In genomic region chr10:3308180-3308820, GRCm38 (mm10) we compare ENCODE assay signal across 16 mouse cellular contexts. TPM values are rescaled to one million over a fixed set of nuclear protein-coding genes. Genes with fewer than 3 reads are reported as not detected.
A peak's percentile ranks its signal among the peaks of the same experiment; 100 is the strongest.
DNase-seq lines count a peak whose midpoint lies in the region; ATAC-seq and TF ChIP-seq lines count a peak whose summit lies in the region.
"Had no signal": no experiment of that assay in that cellular context is flagged by ENCODE, and none has a peak within 500 bp of the region (broad histone marks: within the 10 kb centered on the region; RNA-seq: fewer than 3 reads in every experiment).

No protein-coding gene starts in this region.

- no peak overlapping the region for H3K4me2 ChIP-seq in midbrain, postnatal 0 days (ENCODE audit: low read depth, low read length, poor library complexity, severe bottlenecking)
- H3K4me2 ChIP-seq in midbrain, embryonic 11.5 days = no peak overlapping the region
- H3K4me2 ChIP-seq in heart, embryonic 11.5 days = no peak overlapping the region
- H3K4me2 ChIP-seq: liver, embryonic 12.5 days had no signal

- H3K36me3 ChIP-seq in midbrain, postnatal 0 days (ENCODE audit: insufficient read depth, low read length) = no peaks in the 10 kb centered on the region
- H3K36me3 ChIP-seq in midbrain, embryonic 11.5 days (ENCODE audit: control insufficient read depth, insufficient read depth, low read length) = no peaks in the 10 kb centered on the region
- no peaks in the 10 kb centered on the region for H3K36me3 ChIP-seq in heart, embryonic 11.5 days (ENCODE audit: control insufficient read depth, insufficient read depth, low read length)
- H3K36me3 ChIP-seq: liver, embryonic 12.5 days had no signal

- no peak for TF ChIP-seq CTCF in midbrain, postnatal 0 days (IDR thresholded peaks at IDR 0.05)
- no peak for TF ChIP-seq CTCF in cerebellum, adult 2 months (IDR thresholded peaks at IDR 0.05; ENCODE audit: borderline replicate concordance, insufficient read depth, low read depth, low read length)

- H3K27ac ChIP-seq in midbrain, postnatal 0 days (ENCODE audit: low read depth, low read length) = no peak overlapping the region
- no peak overlapping the region for H3K27ac ChIP-seq in midbrain, embryonic 11.5 days (ENCODE audit: low read depth, low read length)
- H3K27ac ChIP-seq in cerebellum, adult 2 months (ENCODE audit: insufficient read depth, low read length) = peak overlapping the region; percentile 20; the same call in 1 of the 2 replicates
- H3K27ac ChIP-seq in heart, embryonic 11.5 days (ENCODE audit: low read depth, low read length) = no peak overlapping the region
- H3K27ac ChIP-seq: liver, embryonic 12.5 days had no signal

- ATAC-seq in midbrain, postnatal 0 days (ENCODE audit: low FRiP score) = no peak
- no peak for ATAC-seq in midbrain, embryonic 11.5 days (ENCODE audit: low FRiP score)
- no peak for ATAC-seq in heart, embryonic 11.5 days (replicated peaks; ENCODE audit: insufficient number of reproducible peaks, low FRiP score, low TSS enrichment)
- ATAC-seq: intestine, embryonic 16.5 days; liver, embryonic 12.5 days had no signal

- no peaks in the 10 kb centered on the region for H3K4me1 ChIP-seq in midbrain, postnatal 0 days (ENCODE audit: insufficient read depth, low read length)
- no peaks in the 10 kb centered on the region for H3K4me1 ChIP-seq in midbrain, embryonic 11.5 days (ENCODE audit: control insufficient read depth, insufficient read depth, low read length)
- H3K4me1 ChIP-seq in cerebellum, adult 2 months (ENCODE audit: control insufficient read depth, insufficient read depth, low read length) = peaks cover 9% of the 10 kb centered on the region
- H3K4me1 ChIP-seq in heart, embryonic 11.5 days (ENCODE audit: control insufficient read depth, insufficient read depth, low read length) = no peaks in the 10 kb centered on the region
- H3K4me1 ChIP-seq: liver, embryonic 12.5 days had no signal

- TF ChIP-seq POLR2A in cerebellum, adult 2 months (IDR thresholded peaks at IDR 0.05; ENCODE audit: borderline replicate concordance, insufficient read depth, low read length) = no peak

- H3K9ac ChIP-seq in midbrain, postnatal 0 days (replicated peaks; ENCODE audit: low read length, poor library complexity, severe bottlenecking) = no peak overlapping the region
- H3K9ac ChIP-seq in midbrain, embryonic 11.5 days (ENCODE audit: low read length) = no peak overlapping the region
- H3K9ac ChIP-seq in heart, embryonic 11.5 days (ENCODE audit: low read depth, low read length) = no peak overlapping the region
- H3K9ac ChIP-seq: liver, embryonic 12.5 days had no signal

- 73% methylated on average over 4 of the region's 4 CpGs for WGBS in midbrain, postnatal 0 days
- WGBS in midbrain, embryonic 11.5 days = 89% methylated on average over 4 of the region's 4 CpGs
- WGBS in cerebellum, adult 2 months = 18% methylated on average over 4 of the region's 4 CpGs
- WGBS in heart, embryonic 11.5 days (ENCODE audit: insufficient replicate concordance) = 72% methylated on average over 4 of the region's 4 CpGs

- no peaks in the 10 kb centered on the region for H3K27me3 ChIP-seq in midbrain, postnatal 0 days (ENCODE audit: insufficient read depth, low read length)
- no peaks in the 10 kb centered on the region for H3K27me3 ChIP-seq in midbrain, embryonic 11.5 days (ENCODE audit: control insufficient read depth, insufficient read depth, low read length)
- H3K27me3 ChIP-seq in cerebellum, adult 2 months (ENCODE audit: control insufficient read depth, insufficient read depth, low read length) = no peaks in the 10 kb centered on the region
- no peaks in the 10 kb centered on the region for H3K27me3 ChIP-seq in heart, embryonic 11.5 days (ENCODE audit: control insufficient read depth, insufficient read depth, low read length)
- H3K27me3 ChIP-seq: CH12.LX; liver, embryonic 12.5 days had no signal

- H3K4me3 ChIP-seq in midbrain, postnatal 0 days (ENCODE audit: low read depth, low read length) = no peak overlapping the region
- no peak overlapping the region for H3K4me3 ChIP-seq in midbrain, embryonic 11.5 days (ENCODE audit: low read depth, low read length)
- no peak overlapping the region for H3K4me3 ChIP-seq in cerebellum, adult 2 months (replicated peaks; ENCODE audit: insufficient read depth, low read depth, low read length)
- H3K4me3 ChIP-seq in heart, embryonic 11.5 days (ENCODE audit: low read depth, low read length) = no peak overlapping the region
- H3K4me3 ChIP-seq: liver, embryonic 12.5 days; myocyte had no signal

- DNase-seq in midbrain, postnatal 0 days (ENCODE audit: low spot score) = peak; percentile 19
- no peak for DNase-seq in midbrain, embryonic 11.5 days (ENCODE audit: low spot score, missing footprints)
- peak; percentile 61 to 83 for DNase-seq in cerebellum, adult 2 months
- DNase-seq in kidney, adult 8-10 months = peak; percentile 19 to 30
- DNase-seq in telencephalon, adult 2 months (ENCODE audit: low read depth, low spot score) = peak; percentile 1
- DNase-seq in frontal cortex, postnatal 25 days (ENCODE audit: low spot score in 2 of 2) = no peak

- H3K9me3 ChIP-seq in midbrain, postnatal 0 days (ENCODE audit: low read length) = no peaks in the 10 kb centered on the region
- no peaks in the 10 kb centered on the region for H3K9me3 ChIP-seq in midbrain, embryonic 11.5 days (ENCODE audit: control insufficient read depth, low read length)
- H3K9me3 ChIP-seq in heart, embryonic 11.5 days (replicated peaks; ENCODE audit: control insufficient read depth, low read length) = no peaks in the 10 kb centered on the region
- H3K9me3 ChIP-seq: liver, embryonic 12.5 days had no signal

RNA-seq across cellular contexts. Expression of gene H60c, which starts 40.7 kb away (rescaled TPM):
- total RNA-seq in midbrain, postnatal 0 days (2014; rRNA removed) = 0.66 TPM in 1 of 2 replicates, not detected in the other
- not detected in 2 replicates for polyA plus RNA-seq in midbrain, postnatal 0 days (2015; fragmentation: Nextera tagmentation; extraction: Ambion mirVana)
- polyA plus RNA-seq in midbrain, embryonic 11.5 days (2014; fragmentation: Nextera tagmentation; extraction: Ambion mirVana) = not detected in 2 replicates
- not detected in 2 replicates for polyA plus RNA-seq in cerebellum, adult 2 months (2012; rRNA removed)
- polyA plus RNA-seq in heart, embryonic 11.5 days (2014; fragmentation: Nextera tagmentation; extraction: Ambion mirVana) = not detected in 2 replicates
- total RNA-seq: adrenal gland, postnatal 36 days; CH12.LX; granulocyte monocyte progenitor cell, adult 5-6 weeks; heart, postnatal 25 days; left cerebral cortex, adult 8-10 months had no signal
- polyA plus RNA-seq: liver, embryonic 12.5 days; myocyte; testis, adult 2 months had no signal

RNA-seq across cellular contexts. Expression of gene Ppp1r14c, which starts 57.6 kb away (rescaled TPM):
- 62.1 and 66.5 TPM in 2 replicates for total RNA-seq in midbrain, postnatal 0 days (2014; rRNA removed)
- 70.3 and 72.1 TPM in 2 replicates for polyA plus RNA-seq in midbrain, postnatal 0 days (2015; fragmentation: Nextera tagmentation; extraction: Ambion mirVana)
- polyA plus RNA-seq in midbrain, embryonic 11.5 days (2014; fragmentation: Nextera tagmentation; extraction: Ambion mirVana) = 4.7 and 4.8 TPM in 2 replicates
- 12.4 and 13.4 TPM in 2 replicates for polyA plus RNA-seq in cerebellum, adult 2 months (2012; rRNA removed)
- polyA plus RNA-seq in heart, embryonic 11.5 days (2014; fragmentation: Nextera tagmentation; extraction: Ambion mirVana) = 170 and 202 TPM in 2 replicates
- total RNA-seq: CH12.LX; granulocyte monocyte progenitor cell, adult 5-6 weeks had no signal

Comparison
In these comparisons a context has a peak if more than half of its experiments do, and no peak if none do; other contexts are left out.
1. DNase-seq: peak in midbrain, postnatal 0 days (single experiment), cerebellum, adult 2 months (2 of 2), kidney, adult 8-10 months (2 of 2) and telencephalon, adult 2 months (single experiment); none in midbrain, embryonic 11.5 days (single experiment) and frontal cortex, postnatal 25 days (0 of 2).